Mouse (Mus musculus): ENCODE results near the gene Gm21773.
"Not testable (repeated sequence)": the region's sequence is repeated elsewhere in the genome, so short reads cannot be mapped to it uniquely, and the experiment has no call there.

Gene Gm21773

GRCm38 (mm10) chrY:25309260-25309659 is at the start of gene Gm21773:
Gene Gm21773 (minus strand): TSS chrY:25309360.
- DNase-seq (ENCODE audit: low spot score) = not testable (repeated sequence)
